Mouse (Mus musculus): ENCODE measurements at regions not wholly inside any gene's neighbourhood (a gene's known extent, or its start where the extent isn't known, plus 50 kb on each side); places are given as distances from the start of the nearest gene placed in this dataset.

- H3K27ac ChIP-seq (replicated peaks), result no peak overlapping the region
- no peaks in the 10 kb centered on the region for H3K27me3 ChIP-seq (replicated peaks; ENCODE audit: low read depth, poor library complexity, severe bottlenecking)
- H3K4me3 ChIP-seq, result no peak overlapping the region
- 89% methylated on average over 11 of the region's 11 CpGs for WGBS
- no peaks in the 10 kb centered on the region for H3K36me3 ChIP-seq (replicated peaks)
- DNase-seq (ENCODE audit: low spot score), result no peak
- no peaks in the 10 kb centered on the region for H3K4me1 ChIP-seq
- H3K9me3 ChIP-seq, result no peaks in the 10 kb centered on the region
Measured at GRCm38 (mm10) chr17:51966573-51967284, 133.6 kb upstream of the Satb1 start.

- H3K4me3 ChIP-seq, result no peak overlapping the region
- H3K9me3 ChIP-seq, result no peaks in the 10 kb centered on the region
- H3K27me3 ChIP-seq (replicated peaks; ENCODE audit: low read depth, poor library complexity, severe bottlenecking), result no peaks in the 10 kb centered on the region
- H3K36me3 ChIP-seq (replicated peaks), result no peaks in the 10 kb centered on the region
- no peak for DNase-seq (ENCODE audit: low spot score)
- WGBS, result 78% methylated on average over 12 of the region's 12 CpGs
- no peaks in the 10 kb centered on the region for H3K4me1 ChIP-seq
- no peak overlapping the region for H3K27ac ChIP-seq (replicated peaks)
Measured at GRCm38 (mm10) chr17:51962529-51963110, 129.5 kb upstream of the Satb1 start.

GRCm38 (mm10) chr17:51961337-51961736 lies 128.2 kb upstream of the Satb1 start:
- WGBS, result 93% methylated on average over 4 of the region's 4 CpGs
- no peak overlapping the region for H3K4me3 ChIP-seq
- no peak overlapping the region for H3K27ac ChIP-seq (replicated peaks)
- no peaks in the 10 kb centered on the region for H3K9me3 ChIP-seq
- no peak for DNase-seq (ENCODE audit: low spot score)
- no peaks in the 10 kb centered on the region for H3K4me1 ChIP-seq
- no peaks in the 10 kb centered on the region for H3K36me3 ChIP-seq (replicated peaks)
- no peaks in the 10 kb centered on the region for H3K27me3 ChIP-seq (replicated peaks; ENCODE audit: low read depth, poor library complexity, severe bottlenecking)

- Histone ChIP-seq H3K4me3 (no peak overlapping the region), H3K9me3 (no peaks in the 10 kb centered on the region), H3K36me3 (replicated peaks) (no peaks in the 10 kb centered on the region), H3K4me1 (no peaks in the 10 kb centered on the region), H3K27me3 (replicated peaks; ENCODE audit: low read depth, poor library complexity, severe bottlenecking) (no peaks in the 10 kb centered on the region), H3K27ac (replicated peaks) (no peak overlapping the region)
- WGBS, result 94% methylated on average over 13 of the region's 13 CpGs
- DNase-seq (ENCODE audit: low spot score), result no peak
Measured at GRCm38 (mm10) chr17:51956275-51956674, 123.2 kb upstream of the Satb1 start.

- no peaks in the 10 kb centered on the region for H3K9me3 ChIP-seq
- 86% methylated on average over 5 of the region's 5 CpGs for WGBS
- no peaks in the 10 kb centered on the region for H3K36me3 ChIP-seq (replicated peaks)
Measured at GRCm38 (mm10) chr17:51937707-51938106, 104.6 kb upstream of the Satb1 start.

GRCm38 (mm10) chr17:51936071-51936470 lies 103.0 kb upstream of the Satb1 start:
- H3K4me3 ChIP-seq, result no peak overlapping the region
- DNase-seq (ENCODE audit: low spot score), result no peak
- no peaks in the 10 kb centered on the region for H3K36me3 ChIP-seq (replicated peaks)
- no peak overlapping the region for H3K27ac ChIP-seq (replicated peaks)
- H3K4me1 ChIP-seq, result no peaks in the 10 kb centered on the region
- 92% methylated on average over 5 of the region's 5 CpGs for WGBS
- no peaks in the 10 kb centered on the region for H3K9me3 ChIP-seq
- no peaks in the 10 kb centered on the region for H3K27me3 ChIP-seq (replicated peaks; ENCODE audit: low read depth, poor library complexity, severe bottlenecking)

More at GRCm38 (mm10) chr17:51937707-51938106, 104.6 kb upstream of the Satb1 start:
- no peaks in the 10 kb centered on the region for H3K4me1 ChIP-seq
- H3K4me3 ChIP-seq, result no peak overlapping the region
- no peaks in the 10 kb centered on the region for H3K27me3 ChIP-seq (replicated peaks; ENCODE audit: low read depth, poor library complexity, severe bottlenecking)
- no peak for DNase-seq (ENCODE audit: low spot score)
- no peak overlapping the region for H3K27ac ChIP-seq (replicated peaks)

GRCm38 (mm10) chr17:51926392-51926791 lies 93.3 kb upstream of the Satb1 start:
- WGBS, result 83% methylated on average over 3 of the region's 3 CpGs
- no peaks in the 10 kb centered on the region for H3K9me3 ChIP-seq

GRCm38 (mm10) chr17:51907031-51907430 lies 73.9 kb upstream of the Satb1 start:
- H3K27ac ChIP-seq (replicated peaks), result no peak overlapping the region
- no peak overlapping the region for H3K4me3 ChIP-seq
- H3K27me3 ChIP-seq (replicated peaks; ENCODE audit: low read depth, poor library complexity, severe bottlenecking), result no peaks in the 10 kb centered on the region
- DNase-seq (ENCODE audit: low spot score), result no peak
- no peaks in the 10 kb centered on the region for H3K9me3 ChIP-seq
- WGBS, result 69% methylated on average over 4 of the region's 4 CpGs
- H3K4me1 ChIP-seq, result no peaks in the 10 kb centered on the region
- H3K36me3 ChIP-seq (replicated peaks), result no peaks in the 10 kb centered on the region

More at GRCm38 (mm10) chr17:51926392-51926791, 93.3 kb upstream of the Satb1 start:
- H3K27me3 ChIP-seq (replicated peaks; ENCODE audit: low read depth, poor library complexity, severe bottlenecking), result no peaks in the 10 kb centered on the region
- H3K4me1 ChIP-seq, result no peaks in the 10 kb centered on the region
- no peak overlapping the region for H3K4me3 ChIP-seq
- H3K27ac ChIP-seq (replicated peaks), result no peak overlapping the region
- no peaks in the 10 kb centered on the region for H3K36me3 ChIP-seq (replicated peaks)
- no peak for DNase-seq (ENCODE audit: low spot score)

GRCm38 (mm10) chr17:51906418-51906817 lies 73.3 kb upstream of the Satb1 start:
- Histone ChIP-seq H3K4me1 (no peaks in the 10 kb centered on the region), H3K4me3 (no peak overlapping the region), H3K27me3 (replicated peaks; ENCODE audit: low read depth, poor library complexity, severe bottlenecking) (no peaks in the 10 kb centered on the region), H3K36me3 (replicated peaks) (no peaks in the 10 kb centered on the region), H3K9me3 (no peaks in the 10 kb centered on the region), H3K27ac (replicated peaks) (no peak overlapping the region)
- WGBS, result 82% methylated on average over 4 of the region's 4 CpGs
- DNase-seq (ENCODE audit: low spot score), result no peak

GRCm38 (mm10) chr17:51903885-51904284 lies 70.8 kb upstream of the Satb1 start:
- Histone ChIP-seq H3K4me3 (no peak overlapping the region), H3K27me3 (replicated peaks; ENCODE audit: low read depth, poor library complexity, severe bottlenecking) (no peaks in the 10 kb centered on the region), H3K4me1 (no peaks in the 10 kb centered on the region), H3K36me3 (replicated peaks) (no peaks in the 10 kb centered on the region), H3K27ac (replicated peaks) (no peak overlapping the region), H3K9me3 (no peaks in the 10 kb centered on the region)
- 70% methylated on average over 3 of the region's 3 CpGs for WGBS
- no peak for DNase-seq (ENCODE audit: low spot score)

- WGBS, result 80% methylated on average over 2 of the region's 2 CpGs
- DNase-seq (ENCODE audit: low spot score), result no peak
- Histone ChIP-seq H3K27me3 (replicated peaks; ENCODE audit: low read depth, poor library complexity, severe bottlenecking) (no peaks in the 10 kb centered on the region), H3K9me3 (no peaks in the 10 kb centered on the region), H3K27ac (replicated peaks) (no peak overlapping the region), H3K4me3 (no peak overlapping the region), H3K36me3 (replicated peaks) (no peaks in the 10 kb centered on the region), H3K4me1 (no peaks in the 10 kb centered on the region)
Measured at GRCm38 (mm10) chr17:51899376-51899775, 66.3 kb upstream of the Satb1 start.

GRCm38 (mm10) chr17:51896160-51896559 lies 63.1 kb upstream of the Satb1 start:
- H3K36me3 ChIP-seq (replicated peaks), result no peaks in the 10 kb centered on the region
- no peaks in the 10 kb centered on the region for H3K27me3 ChIP-seq (replicated peaks; ENCODE audit: low read depth, poor library complexity, severe bottlenecking)
- no peak overlapping the region for H3K4me3 ChIP-seq
- H3K9me3 ChIP-seq, result no peaks in the 10 kb centered on the region
- H3K27ac ChIP-seq (replicated peaks), result no peak overlapping the region
- no peak for DNase-seq (ENCODE audit: low spot score)
- 85% methylated on average over 3 of the region's 3 CpGs for WGBS
- H3K4me1 ChIP-seq, result no peaks in the 10 kb centered on the region

- Histone ChIP-seq H3K36me3 (replicated peaks) (no peaks in the 10 kb centered on the region), H3K4me1 (no peaks in the 10 kb centered on the region), H3K4me3 (no peak overlapping the region), H3K27me3 (replicated peaks; ENCODE audit: low read depth, poor library complexity, severe bottlenecking) (no peaks in the 10 kb centered on the region), H3K9me3 (0 out of 2 replicates have a peak, but pooled peaks cover under 1% of the 10 kb centered on the region), H3K27ac (replicated peaks) (no peak overlapping the region)
- DNase-seq (ENCODE audit: low spot score), result no peak
- 89% methylated on average over 8 of the region's 8 CpGs for WGBS
Measured at GRCm38 (mm10) chr17:51894278-51894677, 61.2 kb upstream of the Satb1 start.

Measured in embryonic facial prominence, embryonic 10.5 days (tissue).